Mouse (Mus musculus) erythroblast, embryonic 14.5 days (primary cell): ENCODE data around the gene Men1.

Source experiments
- GATA1 ChIP-seq: IDR thresholded peaks from 2 replicates; pipeline ENCODE4 v1.6.1; 2012; ENCODE audit warnings: low read length, inconsistent platforms, mixed read lengths
- TAL1 ChIP-seq: IDR thresholded peaks from 3 replicates; pipeline ENCODE4 v1.6.1; 2012; ENCODE audit warnings: low read length, inconsistent platforms, mixed read lengths

DNA sequence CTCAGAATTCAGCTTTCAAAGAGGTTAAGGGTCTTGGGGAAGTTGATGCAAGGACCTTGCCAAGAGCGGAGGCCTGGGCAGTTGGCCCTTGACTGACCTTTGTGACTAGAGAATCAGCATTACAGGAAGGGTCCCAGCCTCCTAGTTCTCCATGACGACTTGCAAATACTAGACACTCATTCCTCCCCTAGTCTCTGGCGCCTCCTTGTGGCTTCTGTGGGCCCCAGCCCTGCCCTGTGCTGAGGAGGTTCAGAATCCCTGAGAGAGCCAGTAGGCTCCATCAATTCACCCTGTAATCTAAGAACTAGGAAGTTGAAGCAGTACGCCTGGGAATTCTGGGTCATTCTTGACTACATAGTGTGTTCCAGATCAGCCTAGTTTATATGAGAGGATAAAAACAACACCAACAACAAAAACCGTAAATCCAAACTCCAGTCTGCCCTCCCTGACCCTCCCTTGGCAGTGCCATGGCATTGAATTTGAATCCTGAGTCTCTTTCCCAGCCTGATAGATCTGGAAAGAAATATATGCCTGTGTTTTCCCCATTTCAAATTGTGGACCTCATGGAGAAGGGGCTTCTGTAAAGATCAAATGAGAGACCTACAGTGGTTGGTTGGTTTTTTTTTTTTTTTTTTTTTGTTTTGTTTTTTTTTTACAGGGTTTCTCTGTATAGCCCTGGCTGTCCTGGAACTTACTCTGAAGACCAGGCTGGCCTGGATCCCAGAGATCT, 29.8 kb upstream of the Men1 start:
- no peak for TF ChIP-seq GATA1
- no peak for TF ChIP-seq TAL1
